Mouse (Mus musculus): ENCODE data around the gene Edc3. TPM values are rescaled to one million over a fixed set of nuclear protein-coding genes. Genes with fewer than 3 reads are reported as not detected.

Edc3 gene
- total RNA-seq, 2 experiments from 2014 or later = 8.5 to 9.9 TPM

Other genes starting within 250 kb of the Edc3 start
- 10 to 100 TPM in 1 of 2 experiments, 1 to 10 TPM in 1; 8.4 to 12.3 TPM for gene Scamp5, start 240.5 kb upstream of the Edc3 start, total RNA-seq (2021)
- 1 to 10 TPM; 1.4 to 4.0 TPM for gene Rpp25, start 204.5 kb upstream of the Edc3 start, total RNA-seq (2021)
- 100 to 1,000 TPM; 547 to 578 TPM for gene Cox5a, start 187.3 kb upstream of the Edc3 start, total RNA-seq (2021)
- 10 to 100 TPM; 25.2 to 26.3 TPM for gene Fam219b, start 171.0 kb upstream of the Edc3 start, total RNA-seq (2021)
- gene Mpi, start 155.8 kb upstream of the Edc3 start, total RNA-seq (2021) = 10 to 100 TPM; 37.0 to 39.6 TPM
- gene Scamp2, start 147.6 kb upstream of the Edc3 start, total RNA-seq (2021) = 10 to 100 TPM; 56.4 to 56.9 TPM
- gene Ulk3, start 119.1 kb upstream of the Edc3 start, total RNA-seq (2021) = 10 to 100 TPM; 12.6 to 14.3 TPM
- gene Cplx3, start 102.3 kb upstream of the Edc3 start, total RNA-seq (2021) = not detected
- not detected for gene Lman1l, start 87.8 kb upstream of the Edc3 start, total RNA-seq (2021)
- gene Csk, start 54.9 kb upstream of the Edc3 start, total RNA-seq (2021) = 10 to 100 TPM; 61.9 to 92.6 TPM
- gene Cyp1a2, start 24.8 kb upstream of the Edc3 start, total RNA-seq (2021) = under 1 TPM in 1 of 2 experiments, not detected in 1; 0.40 TPM
- gene Cyp1a1, start 20.6 kb upstream of the Edc3 start, total RNA-seq (2021) = under 1 TPM in 1 of 2 experiments, not detected in 1; 0.13 TPM
- 10 to 100 TPM; 60.4 to 72.2 TPM for gene Clk3, start 57.3 kb downstream of the Edc3 start, total RNA-seq (2021)
- 1 to 10 TPM; 3.8 to 6.7 TPM for gene Arid3b, start 128.3 kb downstream of the Edc3 start, total RNA-seq (2021)
- 10 to 100 TPM; 68.5 to 87.0 TPM for gene Ubl7, start 202.4 kb downstream of the Edc3 start, total RNA-seq (2021)
- gene Sema7a, start 231.6 kb downstream of the Edc3 start, total RNA-seq (2021) = 10 to 100 TPM in 1 of 2 experiments, 1 to 10 TPM in 1; 7.5 to 22.3 TPM